Comparison of ENCODE assay signal across 18 mouse cellular contexts in the genomic region with DNA sequence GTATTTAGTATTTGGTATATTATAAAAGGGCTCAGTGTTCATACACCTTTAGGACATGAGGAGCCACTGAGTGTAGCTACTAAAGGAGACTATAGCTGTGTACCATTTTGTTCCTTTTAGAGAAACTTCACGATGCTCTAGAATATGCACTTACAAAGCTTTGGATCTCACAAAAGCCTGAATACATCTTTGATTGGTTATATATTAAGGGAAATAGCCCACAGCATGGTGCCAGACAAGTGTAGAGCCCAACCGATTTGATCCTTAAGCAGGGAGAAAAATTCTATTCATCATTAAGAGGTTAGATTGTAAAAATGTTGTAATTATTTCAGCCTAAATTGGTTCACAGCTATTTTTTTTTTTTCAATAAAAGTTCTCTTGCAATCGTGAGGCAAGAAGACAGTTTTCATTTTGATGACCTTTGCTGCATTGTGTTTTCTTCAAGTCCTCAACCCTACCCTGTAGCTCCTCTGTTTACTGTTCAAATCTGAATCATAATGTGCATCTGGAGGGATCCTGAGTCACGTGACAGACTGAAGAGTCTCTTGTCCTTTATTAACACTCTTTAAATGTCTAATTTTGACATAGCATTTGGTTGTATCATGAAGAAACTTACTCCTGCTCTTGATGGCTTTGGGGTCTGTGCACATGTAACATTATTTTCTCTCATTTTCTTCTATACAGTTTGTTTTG. TPM values are rescaled to one million over a fixed set of nuclear protein-coding genes. Genes with fewer than 3 reads are reported as not detected.
DNase-seq lines count a peak whose midpoint lies in the region; ATAC-seq and TF ChIP-seq lines count a peak whose summit lies in the region.
"Had no signal": no experiment of that assay in that cellular context is flagged by ENCODE, and none has a peak within 500 bp of the region (broad histone marks: within the 10 kb centered on the region; RNA-seq: fewer than 3 reads in every experiment).

No protein-coding gene starts in this region.

- TF ChIP-seq POLR2A in brain, embryonic 14.5 days (IDR thresholded peaks at IDR 0.05; ENCODE audit: borderline replicate concordance, extremely low read depth, insufficient read depth, insufficient read length, poor library complexity, severe bottlenecking): no peak
- no peak for TF ChIP-seq POLR2A in myocyte (IDR thresholded peaks at IDR 0.05; ENCODE audit: insufficient read length, low read depth)

- no peaks in the 10 kb centered on the region for H3K36me3 ChIP-seq in hindbrain, embryonic 11.5 days (ENCODE audit: control insufficient read depth, insufficient read depth, low read length)
- no peaks in the 10 kb centered on the region for H3K36me3 ChIP-seq in hindbrain, embryonic 16.5 days (ENCODE audit: control insufficient read depth, insufficient read depth, low read length)
- H3K36me3 ChIP-seq in forebrain, postnatal 0 days (ENCODE audit: insufficient read depth): no peaks in the 10 kb centered on the region
- H3K36me3 ChIP-seq in myocyte (ENCODE audit: control insufficient read depth, insufficient read depth): no peaks in the 10 kb centered on the region

- no peak overlapping the region for H3K4me2 ChIP-seq in hindbrain, embryonic 11.5 days (replicated peaks; ENCODE audit: low read depth, low read length)
- no peak overlapping the region for H3K4me2 ChIP-seq in hindbrain, embryonic 16.5 days (ENCODE audit: low read length)
- H3K4me2 ChIP-seq in forebrain, postnatal 0 days (ENCODE audit: low read depth): no peak overlapping the region
- no peak overlapping the region for H3K4me2 ChIP-seq in myocyte (ENCODE audit: low read depth)

- peak; percentile 15 for DNase-seq in hindbrain, embryonic 11.5 days (ENCODE audit: low spot score)
- peak; percentile 80 for DNase-seq in brain, embryonic 14.5 days (ENCODE audit: low read depth)
- peak; percentile 5 for DNase-seq in forebrain, postnatal 0 days
- no peak for DNase-seq in left cerebral cortex, postnatal 14 days (ENCODE audit: low spot score in 2 of 2)
- DNase-seq in adrenal gland, postnatal 4 days (ENCODE audit: low spot score in 2 of 2): no peak
- DNase-seq in heart, postnatal 25 days (ENCODE audit: low spot score): no peak
- DNase-seq: adrenal gland, postnatal 25 days; gastrocnemius, postnatal 14 days; heart, adult 2 months; kidney, adult 9 months; kidney, postnatal 4 days; layer of hippocampus, postnatal 36 days; liver; liver, postnatal 0 days; lung, postnatal 14 days had no signal

- 45% methylated on average over 4 of the region's 4 CpGs for WGBS in hindbrain, embryonic 11.5 days
- 27% methylated on average over 4 of the region's 4 CpGs for WGBS in hindbrain, embryonic 16.5 days
- WGBS in forebrain, postnatal 0 days: 6% methylated on average over 4 of the region's 4 CpGs

- H3K4me1 ChIP-seq in hindbrain, embryonic 11.5 days (replicated peaks; ENCODE audit: control insufficient read depth, insufficient read depth, low read length): no peaks in the 10 kb centered on the region
- H3K4me1 ChIP-seq in hindbrain, embryonic 16.5 days (ENCODE audit: control insufficient read depth, insufficient read depth, low read depth, low read length): no peaks in the 10 kb centered on the region
- H3K4me1 ChIP-seq in forebrain, postnatal 0 days (ENCODE audit: insufficient read depth): 0 out of 2 replicates have a peak, but pooled peaks cover 10% of the 10 kb centered on the region

- intact Hi-C loops in left cerebral cortex, postnatal 14 days (cut with DNase I): no loop called here
- intact Hi-C loops in heart, postnatal 25 days (cut with DNase I): no loop called here

- no peak overlapping the region for H3ac ChIP-seq in myocyte (ENCODE audit: control insufficient read depth, insufficient read length)

- no peak overlapping the region for H3K9ac ChIP-seq in hindbrain, embryonic 11.5 days (ENCODE audit: low read depth, low read length)
- no peak overlapping the region for H3K9ac ChIP-seq in hindbrain, embryonic 16.5 days (ENCODE audit: low read depth, low read length)
- H3K9ac ChIP-seq in forebrain, postnatal 0 days: no peak overlapping the region
- H3K9ac ChIP-seq: liver, postnatal 0 days had no signal

- no peaks in the 10 kb centered on the region for H3K9me3 ChIP-seq in hindbrain, embryonic 11.5 days (ENCODE audit: control insufficient read depth, low read length)
- H3K9me3 ChIP-seq in hindbrain, embryonic 16.5 days (ENCODE audit: control insufficient read depth, low read length): no peaks in the 10 kb centered on the region
- H3K9me3 ChIP-seq in forebrain, postnatal 0 days (ENCODE audit: low read length): no peaks in the 10 kb centered on the region

- no peaks in the 10 kb centered on the region for H3K27me3 ChIP-seq in hindbrain, embryonic 11.5 days (ENCODE audit: control insufficient read depth, insufficient read depth, low read length)
- H3K27me3 ChIP-seq in hindbrain, embryonic 16.5 days (replicated peaks; ENCODE audit: control insufficient read depth, insufficient read depth, low read length): no peaks in the 10 kb centered on the region
- H3K27me3 ChIP-seq in forebrain, postnatal 0 days (ENCODE audit: insufficient read depth, low read length): no peaks in the 10 kb centered on the region
- peaks cover 19% of the 10 kb centered on the region for H3K27me3 ChIP-seq in myocyte (ENCODE audit: control insufficient read depth, insufficient read depth, insufficient read length)

- TF ChIP-seq CTCF in brain, embryonic 14.5 days (IDR thresholded peaks at IDR 0.05; ENCODE audit: borderline replicate concordance, extremely low read depth, insufficient read depth, insufficient read length): no peak
- TF ChIP-seq CTCF in forebrain, postnatal 0 days (IDR thresholded peaks at IDR 0.05; ENCODE audit: low read depth): no peak

- no peak for ATAC-seq in hindbrain, embryonic 11.5 days (ENCODE audit: low FRiP score)
- no peak for ATAC-seq in hindbrain, embryonic 16.5 days
- ATAC-seq in forebrain, postnatal 0 days: peak; percentile 55; the same call in 1 of the 2 replicates
- ATAC-seq: inflammation-experienced regulatory T-cells, adult 6 months; liver, postnatal 0 days had no signal

- no peak overlapping the region for H3K27ac ChIP-seq in hindbrain, embryonic 11.5 days (ENCODE audit: low read depth, low read length)
- H3K27ac ChIP-seq in hindbrain, embryonic 16.5 days (ENCODE audit: low read depth, low read length): no peak overlapping the region
- peak overlapping the region; percentile 58; the same call in 1 of the 2 replicates for H3K27ac ChIP-seq in forebrain, postnatal 0 days (ENCODE audit: low read depth, low read length)
- H3K27ac ChIP-seq: heart, adult 2 months had no signal

- H3K4me3 ChIP-seq in hindbrain, embryonic 11.5 days (ENCODE audit: low read depth, low read length): no peak overlapping the region
- H3K4me3 ChIP-seq in hindbrain, embryonic 16.5 days (ENCODE audit: low read length): no peak overlapping the region
- no peak overlapping the region for H3K4me3 ChIP-seq in forebrain, postnatal 0 days (ENCODE audit: low read depth, low read length)
- H3K4me3 ChIP-seq in myocyte: no peak overlapping the region
- H3K4me3 ChIP-seq: heart, adult 2 months had no signal

- no peaks in the 10 kb centered on the region for H3K79me2 ChIP-seq in myocyte (ENCODE audit: control insufficient read depth, insufficient read depth)

TF ChIP-seq in myocyte, 11 proteins besides CTCF, POLR2A, EP300 and RAD21:
- no peak for TF ChIP-seq POLR2AphosphoS2 (IDR thresholded peaks at IDR 0.05; ENCODE audit: insufficient read length, low read depth)
- TF ChIP-seq MAX (IDR thresholded peaks at IDR 0.05; ENCODE audit: low read depth): no peak
- TF ChIP-seq USF1 (IDR thresholded peaks at IDR 0.05; ENCODE audit: low read depth): peak; percentile 40
- TF ChIP-seq REST (IDR thresholded peaks at IDR 0.05; ENCODE audit: insufficient read depth, insufficient read length): no peak
- no peak for TF ChIP-seq CEBPB (IDR thresholded peaks at IDR 0.05; ENCODE audit: insufficient read depth, poor library complexity, severe bottlenecking)
- TF ChIP-seq MYOG (IDR thresholded peaks at IDR 0.05; ENCODE audit: control insufficient read depth in 1 of 3, insufficient read depth in 1 of 3, insufficient read length in 2 of 3, low read depth in 2 of 3): no peak
- no peak for TF ChIP-seq E2F4 (IDR thresholded peaks at IDR 0.05; ENCODE audit: insufficient read depth)

RNA-seq across cellular contexts. Expression of a gene that starts 33.5 kb away (rescaled TPM):
- polyA plus RNA-seq in hindbrain, embryonic 11.5 days (2014; fragmentation: Nextera tagmentation; extraction: Ambion mirVana): 9.8 and 10.4 TPM in 2 replicates
- 4.1 and 4.8 TPM in 2 replicates for polyA plus RNA-seq in hindbrain, embryonic 16.5 days (2015; fragmentation: Nextera tagmentation; extraction: Ambion mirVana)
- 30.1 and 36.0 TPM in 2 replicates for polyA plus RNA-seq in brain, embryonic 14.5 days (2012; rRNA removed)
- 17.4 and 25.3 TPM in 2 replicates for total RNA-seq in forebrain, postnatal 0 days (2014; rRNA removed)
- 1.9 and 2.4 TPM in 2 replicates for polyA plus RNA-seq in forebrain, postnatal 0 days (2015; fragmentation: Nextera tagmentation; extraction: Ambion mirVana)
- not detected for polyA plus RNA-seq in myocyte (2012; fragmentation: generic; extraction: Trizol)
- total RNA-seq in left cerebral cortex, postnatal 14 days (2021): 1 to 10 TPM; 7.2 to 9.0 TPM
- total RNA-seq in adrenal gland, postnatal 4 days (2021): 1 to 10 TPM; 5.6 to 6.5 TPM
- total RNA-seq in heart, postnatal 25 days (2021): 1 to 10 TPM in 1 of 2 experiments, under 1 TPM in 1; 0.94 to 1.2 TPM

Comparison
In these comparisons a context has a peak if more than half of its experiments do, and no peak if none do; other contexts are left out.
1. DNase-seq: peak in hindbrain, embryonic 11.5 days (single experiment), brain, embryonic 14.5 days (single experiment) and forebrain, postnatal 0 days (single experiment); none in left cerebral cortex, postnatal 14 days (0 of 2), adrenal gland, postnatal 4 days (0 of 2) and heart, postnatal 25 days (single experiment).